Mouse (Mus musculus) heart, embryonic 16.5 days (tissue): Measurements from ENCODE around the gene Aprt. TPM values are rescaled to one million over a fixed set of nuclear protein-coding genes. Genes with fewer than 3 reads are reported as not detected.
A peak's percentile ranks its signal among the peaks of the same experiment; 100 is the strongest.
"Not testable (repeated sequence)": the region's sequence is repeated elsewhere in the genome, so short reads cannot be mapped to it uniquely, and the experiment has no call there.

Source experiments
- ATAC-seq: fragments of 200-750 bp; cut with Nextera tagmentation; replicated peaks from 2 replicates; pipeline ENCODE4 v1.8.0; 2017; ENCODE audit warnings: moderate number of reproducible peaks; ENCODE audit not compliant: insufficient read depth, low FRiP score; ENCODE audit errors: extremely low read depth
- H3K27ac ChIP-seq: fragments of 300-500 bp; sonication (generic); 2 replicates; pipeline ENCODE4 v1.5.1; 2014; ENCODE audit warnings: mild to moderate bottlenecking, low read length, control low read depth, moderate library complexity
- H3K27me3 ChIP-seq: fragments of 300-500 bp; sonication (generic); 2 replicates; pipeline ENCODE4 v1.6.1; 2014; ENCODE audit warnings: low read length, mixed read lengths; ENCODE audit not compliant: control insufficient read depth, insufficient read depth
- H3K36me3 ChIP-seq: fragments of 300-500 bp; sonication (generic); 2 replicates; pipeline ENCODE4 v1.6.1; 2014; ENCODE audit not compliant: control insufficient read depth, insufficient read depth
- H3K4me1 ChIP-seq: fragments of 300-500 bp; sonication (generic); 2 replicates; pipeline ENCODE4 v1.6.1; 2014; ENCODE audit warnings: low read length, mixed read lengths; ENCODE audit not compliant: control insufficient read depth, insufficient read depth
- H3K4me2 ChIP-seq: fragments of 300-500 bp; sonication (generic); 2 replicates; pipeline ENCODE4 v1.6.1; 2014; ENCODE audit warnings: low read depth, mild to moderate bottlenecking, control low read depth, low read length
- H3K4me3 ChIP-seq: fragments of 300-500 bp; sonication (generic); 2 replicates; pipeline ENCODE4 v1.5.1; 2014; ENCODE audit warnings: mild to moderate bottlenecking, control low read depth, low read length
- H3K9ac ChIP-seq: fragments of 300-500 bp; sonication (generic); 2 replicates; pipeline ENCODE4 v1.6.1; 2014; ENCODE audit warnings: low read length, control low read depth
- H3K9me3 ChIP-seq: fragments of 300-500 bp; sonication (generic); replicated peaks from 2 replicates; pipeline ENCODE4 v1.6.1; 2016; ENCODE audit warnings: low read length; ENCODE audit not compliant: control insufficient read depth
- WGBS: fragments of 180-500 bp; shearing (Covaris S2); extraction: QIAGEN DNeasy Blood & Tissue Kit; methylation state at CpG from one replicate; pipeline ENCODE4 v1.1.7; 2014; 5-methylcytosine and 5-hydroxymethylcytosine counted together
- polyA plus RNA-seq: library from polyadenylated mRNA; unstranded; fragments of >200 nt; fragmentation: Nextera tagmentation; extraction: Ambion mirVana; gene quantifications from 2 replicates; pipeline ENCODE4 v1.2.1, GENCODE M21; 2015

Gene Aprt
- polyA plus RNA-seq, 1 experiment from 2014 or later: 159 TPM

DNA sequence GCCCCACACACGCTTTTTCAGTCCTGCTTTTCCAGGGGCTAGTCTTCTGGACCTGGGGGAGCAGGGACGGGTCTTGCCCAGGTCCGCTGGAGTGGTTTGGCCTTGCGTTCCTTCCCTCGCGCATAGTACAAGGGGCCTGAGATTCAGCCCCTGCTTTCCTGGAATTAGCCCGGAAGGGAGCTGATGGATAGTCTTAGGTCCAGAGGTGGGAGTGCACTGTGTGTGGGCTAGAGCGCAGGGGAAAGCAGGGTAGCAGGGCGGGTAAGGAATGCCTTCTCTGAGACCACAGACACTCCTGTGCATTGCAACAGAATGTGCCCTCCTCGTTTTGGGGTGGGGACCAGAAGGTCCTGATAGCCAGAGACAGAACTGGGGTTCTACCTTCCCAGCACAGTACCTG is 407 bp upstream of the Aprt start:
- WGBS: 42% methylated on average over 10 of the region's 10 CpGs
- Histone ChIP-seq H3K27ac (no peak overlapping the region), H3K9ac (no peak overlapping the region)

DNA sequence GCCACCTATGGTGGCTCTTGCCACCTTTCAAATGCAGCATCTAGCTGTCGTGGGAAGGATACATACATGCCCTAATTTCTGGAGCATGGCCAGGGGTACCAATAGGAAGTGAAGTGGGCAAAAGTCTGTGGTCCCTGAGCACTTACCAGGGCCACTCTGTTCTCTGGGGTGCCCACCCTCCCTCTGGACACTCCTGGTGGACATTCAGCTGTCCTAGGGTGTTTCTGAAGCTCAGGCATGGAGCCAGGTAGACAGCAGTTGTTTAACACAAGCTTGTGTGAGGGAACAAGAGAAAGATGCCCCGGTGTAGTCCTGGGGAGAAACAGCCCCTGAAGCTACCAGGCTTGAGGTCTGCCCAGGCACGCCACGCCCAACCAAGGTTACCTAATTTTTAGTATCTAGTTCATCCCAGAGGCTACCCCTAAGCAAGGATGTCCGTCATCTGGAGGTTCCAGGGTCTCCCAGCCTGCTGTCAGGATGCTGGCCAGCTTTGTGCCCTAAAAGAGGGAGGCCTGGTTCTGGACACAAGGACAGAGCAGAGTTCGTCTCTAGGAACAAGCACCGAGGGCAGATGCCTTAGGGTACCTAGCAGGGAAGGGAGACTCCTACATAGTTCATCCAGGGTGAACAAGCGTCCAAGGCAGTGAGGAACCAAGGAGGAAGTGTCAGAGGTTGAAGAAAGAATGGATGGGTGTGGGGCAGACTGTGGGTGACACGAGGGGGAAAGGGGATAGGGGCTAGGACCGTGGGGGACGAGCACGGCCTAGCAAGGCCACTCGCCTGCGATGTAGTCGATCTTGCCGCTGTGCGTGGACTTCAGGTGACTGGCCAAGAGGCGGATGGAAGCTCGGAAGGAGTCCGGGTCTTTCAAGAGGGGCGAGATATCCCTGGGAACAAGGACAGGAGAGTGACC is 718 bp downstream of the Aprt start:
- no peaks in the 10 kb centered on the region for H3K9me3 ChIP-seq
- peak overlapping the region; percentile 72 for H3K4me3 ChIP-seq
- no peaks in the 10 kb centered on the region for H3K27me3 ChIP-seq
- peak overlapping the region; percentile 54 for H3K27ac ChIP-seq
- WGBS: 19% methylated on average over 21 of the region's 21 CpGs
- peak overlapping the region; percentile 82 for H3K9ac ChIP-seq
- peaks cover 18% of the 10 kb centered on the region for H3K36me3 ChIP-seq
- peak overlapping the region; percentile 84 for H3K4me2 ChIP-seq
- ATAC-seq: no peak; the same call in 1 of the 2 replicates
- peaks cover 29% of the 10 kb centered on the region for H3K4me1 ChIP-seq

More for the DNA sequence above, 407 bp upstream of the Aprt start:
- Histone ChIP-seq H3K4me1 (peaks cover 29% of the 10 kb centered on the region), H3K4me3 (peak overlapping the region; percentile 72), H3K36me3 (peaks cover 8% of the 10 kb centered on the region), H3K4me2 (peak overlapping the region; percentile 84), H3K9me3 (no peaks in the 10 kb centered on the region), H3K27me3 (no peaks in the 10 kb centered on the region)
- no peak for ATAC-seq

DNA sequence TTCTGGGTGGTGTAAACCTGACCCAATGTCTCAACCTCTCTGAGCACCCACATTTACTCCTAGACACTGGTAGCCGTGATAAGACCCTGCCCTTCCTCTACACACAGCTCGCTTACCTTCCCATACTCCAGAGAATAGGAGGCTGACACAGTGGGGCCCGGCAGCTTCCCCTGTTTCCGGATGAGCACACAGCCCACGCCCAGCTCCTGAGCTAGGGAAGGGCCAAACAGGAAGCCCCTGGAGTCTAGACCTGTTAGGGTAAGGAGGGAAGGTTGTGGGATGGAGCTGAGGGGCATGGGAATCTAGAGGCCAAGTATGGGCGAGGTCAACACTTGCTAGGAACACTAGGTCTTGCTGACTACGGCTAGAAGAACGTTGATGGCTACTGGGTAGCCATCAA is 1.4 kb downstream of the Aprt start:
- 0 out of 2 replicates have a peak overlapping the region, but pooled peaks have one; percentile 1 for H3K9ac ChIP-seq
- H3K4me3 ChIP-seq: peak overlapping the region; percentile 72
- no peak for ATAC-seq
- peak overlapping the region; percentile 84 for H3K4me2 ChIP-seq
- WGBS: 61% methylated on average over 8 of the region's 8 CpGs
- peaks cover 29% of the 10 kb centered on the region for H3K4me1 ChIP-seq
- H3K27me3 ChIP-seq: no peaks in the 10 kb centered on the region
- peaks cover 23% of the 10 kb centered on the region for H3K36me3 ChIP-seq
- H3K27ac ChIP-seq: peak overlapping the region; percentile 38
- no peaks in the 10 kb centered on the region for H3K9me3 ChIP-seq

DNA sequence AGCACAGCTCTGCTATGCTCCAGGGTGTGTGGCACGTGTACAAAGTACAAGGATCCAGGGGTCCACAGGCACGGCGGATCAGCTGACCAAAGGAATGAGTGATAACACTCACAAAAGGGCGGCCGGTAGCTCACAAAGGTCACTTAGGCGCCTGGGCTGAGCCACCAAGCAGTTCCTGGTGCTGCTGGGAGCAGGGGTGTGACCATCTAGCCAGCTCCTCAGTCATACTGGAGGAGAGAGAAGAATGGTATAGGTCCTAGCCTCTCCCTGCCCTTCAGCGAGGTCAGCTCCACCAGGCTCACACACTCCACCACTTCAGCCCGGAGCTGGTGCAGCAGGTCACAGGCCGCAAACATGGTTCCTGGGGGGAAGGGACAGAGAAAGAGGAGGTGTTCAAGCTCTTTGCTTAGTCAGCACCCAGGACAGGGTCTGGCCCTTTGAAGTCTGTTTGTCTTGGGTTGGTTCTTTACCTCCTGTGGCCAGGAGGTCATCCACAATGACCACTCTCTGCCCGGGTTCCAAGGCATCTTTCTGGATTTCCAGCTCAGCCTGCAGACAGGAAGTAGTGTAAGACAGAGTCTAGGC is 1.9 kb downstream of the Aprt start:
- Histone ChIP-seq H3K4me3 (peak overlapping the region; percentile 13; the same call in 1 of the 2 replicates), H3K9me3 (no peaks in the 10 kb centered on the region), H3K27me3 (no peaks in the 10 kb centered on the region), H3K9ac (0 out of 2 replicates have a peak overlapping the region, but pooled peaks have one; percentile 10), H3K4me2 (peak overlapping the region; percentile 84), H3K27ac (peak overlapping the region; percentile 38), H3K4me1 (peaks cover 29% of the 10 kb centered on the region), H3K36me3 (peaks cover 28% of the 10 kb centered on the region)
- 28% methylated on average over 10 of the region's 10 CpGs for WGBS
- ATAC-seq: no peak

DNA sequence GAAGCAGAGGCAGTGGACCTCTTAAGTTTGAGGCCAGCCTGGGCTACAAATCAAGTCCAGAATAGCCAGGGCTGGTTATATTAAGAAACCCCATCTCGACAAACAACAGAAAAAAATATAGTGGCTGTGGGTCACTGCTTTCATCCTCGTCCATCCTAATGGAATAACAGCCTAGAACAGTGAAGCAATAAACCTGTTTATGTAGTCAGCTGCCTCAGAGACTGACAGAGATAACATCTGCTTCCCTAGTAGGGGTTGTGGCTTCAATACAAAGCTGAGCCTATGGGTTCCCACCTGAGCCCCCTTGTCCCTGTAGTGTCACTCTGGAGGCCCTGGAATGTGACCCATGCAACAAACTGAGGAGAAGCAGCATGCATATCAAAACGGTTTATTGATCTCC is 2.4 kb downstream of the Aprt start:
- H3K36me3 ChIP-seq: peaks cover 29% of the 10 kb centered on the region
- no peak overlapping the region for H3K9ac ChIP-seq
- H3K4me1 ChIP-seq: peaks cover 29% of the 10 kb centered on the region
- no peak overlapping the region for H3K27ac ChIP-seq
- H3K4me3 ChIP-seq: no peak overlapping the region
- no peaks in the 10 kb centered on the region for H3K9me3 ChIP-seq
- H3K27me3 ChIP-seq: no peaks in the 10 kb centered on the region
- no peak overlapping the region for H3K4me2 ChIP-seq
- 41% methylated on average over 3 of the region's 3 CpGs for WGBS
- no peak for ATAC-seq

DNA sequence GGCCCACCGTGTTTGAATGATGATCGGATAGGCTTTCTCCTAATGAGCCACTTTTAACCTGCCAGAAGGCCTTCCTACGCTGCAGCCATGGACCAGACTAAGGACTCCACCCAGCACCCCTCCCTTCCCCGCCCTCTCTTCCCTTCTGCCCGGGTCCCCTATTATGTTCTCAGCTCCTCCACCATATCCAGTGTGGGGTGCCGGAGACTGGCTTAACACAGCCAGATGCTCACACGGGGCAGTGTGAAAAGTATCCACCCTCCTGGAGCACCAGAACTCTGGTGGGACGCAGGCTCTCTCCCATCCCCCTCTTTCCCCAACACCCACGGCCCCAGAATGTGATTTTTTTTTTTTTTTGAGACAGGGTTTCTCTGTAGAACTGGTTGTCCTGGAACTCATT is 3.1 kb downstream of the Aprt start:
- H3K27me3 ChIP-seq: no peaks in the 10 kb centered on the region
- H3K4me3 ChIP-seq: no peak overlapping the region
- H3K36me3 ChIP-seq: peaks cover 29% of the 10 kb centered on the region
- 67% methylated on average over 9 of the region's 9 CpGs for WGBS
- H3K27ac ChIP-seq: no peak overlapping the region
- peaks cover 33% of the 10 kb centered on the region for H3K4me1 ChIP-seq
- no peak for ATAC-seq
- H3K4me2 ChIP-seq: no peak overlapping the region
- H3K9me3 ChIP-seq: no peaks in the 10 kb centered on the region
- H3K9ac ChIP-seq: no peak overlapping the region

DNA sequence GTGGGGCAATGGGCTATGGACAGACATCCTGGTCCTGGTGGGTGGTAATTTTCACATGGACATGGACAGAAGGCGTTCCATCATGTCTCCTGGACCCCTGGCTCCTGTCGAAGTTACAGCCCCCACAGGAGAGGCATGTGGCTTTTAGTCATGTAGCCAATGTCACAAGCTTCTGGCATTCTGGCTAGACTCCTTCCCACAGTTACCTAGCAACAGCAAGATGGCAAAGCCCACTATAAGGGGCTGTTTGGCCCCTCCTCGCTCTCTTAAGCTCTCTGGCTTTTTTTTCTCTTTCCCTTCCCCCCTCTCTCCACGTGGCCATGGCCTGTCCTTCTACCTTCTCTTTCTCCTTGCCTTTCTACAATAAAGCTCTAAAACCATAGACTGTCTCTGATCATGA is 3.5 kb downstream of the Aprt start:
- ATAC-seq, H3K4me3 ChIP-seq, H3K27ac ChIP-seq, H3K9me3 ChIP-seq, H3K4me2 ChIP-seq, H3K27me3 ChIP-seq, H3K9ac ChIP-seq: not testable (repeated sequence)
- Histone ChIP-seq H3K4me1 (peaks cover 33% of the 10 kb centered on the region), H3K36me3 (peaks cover 29% of the 10 kb centered on the region)
- 54% methylated on average over 4 of the region's 4 CpGs for WGBS

DNA sequence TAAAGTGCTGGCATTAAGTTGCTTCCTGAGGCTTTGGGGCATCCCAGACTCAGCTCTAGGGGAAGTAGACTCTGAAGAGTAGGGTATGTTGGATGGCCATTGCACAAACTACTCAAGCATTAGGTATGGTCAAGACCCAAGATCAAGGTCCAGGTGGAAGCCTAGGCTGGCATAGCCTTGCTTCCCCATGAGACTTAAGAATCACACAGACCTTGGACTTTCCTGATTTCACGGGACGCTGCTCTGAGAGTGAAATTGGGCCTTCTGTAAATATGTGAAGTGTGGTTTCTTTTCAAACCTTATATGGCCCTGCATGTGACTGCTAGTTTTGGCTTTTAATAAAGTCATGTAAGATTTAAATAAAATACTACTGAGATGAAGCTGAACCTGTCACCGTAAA is 4.0 kb downstream of the Aprt start:
- H3K27ac ChIP-seq: no peak overlapping the region
- H3K9me3 ChIP-seq: no peaks in the 10 kb centered on the region
- WGBS: 97% methylated on average over 3 of the region's 3 CpGs
- peaks cover 33% of the 10 kb centered on the region for H3K4me1 ChIP-seq
- H3K36me3 ChIP-seq: peaks cover 29% of the 10 kb centered on the region
- no peaks in the 10 kb centered on the region for H3K27me3 ChIP-seq
- no peak overlapping the region for H3K4me3 ChIP-seq
- H3K9ac ChIP-seq: no peak overlapping the region
- ATAC-seq: no peak
- H3K4me2 ChIP-seq: no peak overlapping the region

DNA sequence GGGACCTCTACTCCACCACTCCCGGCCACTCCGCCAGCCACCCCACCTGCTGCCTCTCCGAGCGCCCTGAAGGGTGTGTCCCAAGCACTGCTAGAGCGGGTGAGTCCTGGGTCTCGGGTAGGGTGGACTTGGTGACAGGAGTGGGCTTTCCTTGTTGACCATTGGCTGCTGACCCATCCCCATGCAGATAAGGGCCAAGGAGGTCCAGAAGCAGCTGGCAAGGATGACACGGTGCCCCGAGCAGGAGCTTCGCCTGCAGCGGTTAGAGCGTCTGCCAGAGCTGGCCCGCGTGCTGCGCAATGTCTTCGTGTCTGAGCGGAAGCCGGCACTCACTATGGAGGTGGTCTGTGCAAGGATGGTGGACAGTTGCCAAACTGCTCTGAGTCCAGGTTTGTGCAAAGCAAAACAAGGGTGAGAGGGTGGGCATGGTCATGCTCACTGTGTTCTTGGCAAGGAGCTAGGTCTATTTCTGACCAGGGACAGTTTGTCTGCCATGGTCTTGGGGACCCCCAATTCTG is 4.9 kb downstream of the Aprt start:
- Histone ChIP-seq H3K36me3 (peaks cover 29% of the 10 kb centered on the region), H3K27me3 (no peaks in the 10 kb centered on the region), H3K9me3 (no peaks in the 10 kb centered on the region), H3K4me2 (no peak overlapping the region), H3K4me1 (peaks cover 34% of the 10 kb centered on the region), H3K27ac (no peak overlapping the region), H3K9ac (no peak overlapping the region), H3K4me3 (no peak overlapping the region)
- ATAC-seq: no peak
- 89% methylated on average over 17 of the region's 17 CpGs for WGBS
